Mouse (Mus musculus): Measurements from ENCODE around the gene Cdk5rap2. TPM values are rescaled to one million over a fixed set of nuclear protein-coding genes. Genes with fewer than 3 reads are reported as not detected.

The Cdk5rap2 gene
- polyA plus RNA-seq, 1 experiment: 21.1 TPM

DNA sequence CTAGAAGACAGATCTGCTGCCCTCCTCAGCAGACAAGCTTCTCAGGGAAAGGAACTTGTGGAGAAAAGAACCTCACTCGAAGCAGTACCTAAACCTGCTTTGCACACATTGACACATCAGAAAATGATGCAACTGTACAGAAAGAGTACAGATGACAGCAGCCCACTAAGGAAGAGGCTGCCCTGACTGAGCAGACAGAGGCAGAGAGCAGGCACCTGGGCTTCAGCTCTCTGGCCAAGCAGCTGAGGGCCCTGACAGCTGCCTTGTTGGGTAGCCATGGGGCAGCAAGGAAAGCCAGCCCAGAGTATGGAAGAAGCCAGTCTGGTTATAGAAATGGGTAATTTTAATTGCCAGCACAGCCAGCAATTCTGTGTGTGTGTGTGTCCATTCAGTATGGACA lies 188.9 kb downstream of the Cdk5rap2 start:
- no peak overlapping the region for H3K4me3 ChIP-seq (ENCODE audit: insufficient read depth, low read length)
- peak overlapping the region; percentile 12; the same call in 1 of the 2 replicates for H3K27ac ChIP-seq (ENCODE audit: insufficient read depth, low read depth, low read length)
- TF ChIP-seq POLR2A (IDR thresholded peaks at IDR 0.05; ENCODE audit: borderline replicate concordance, low read depth, low read length): no peak
- TF ChIP-seq CTCF (IDR thresholded peaks at IDR 0.05; ENCODE audit: low read depth, low read length): no peak

DNA sequence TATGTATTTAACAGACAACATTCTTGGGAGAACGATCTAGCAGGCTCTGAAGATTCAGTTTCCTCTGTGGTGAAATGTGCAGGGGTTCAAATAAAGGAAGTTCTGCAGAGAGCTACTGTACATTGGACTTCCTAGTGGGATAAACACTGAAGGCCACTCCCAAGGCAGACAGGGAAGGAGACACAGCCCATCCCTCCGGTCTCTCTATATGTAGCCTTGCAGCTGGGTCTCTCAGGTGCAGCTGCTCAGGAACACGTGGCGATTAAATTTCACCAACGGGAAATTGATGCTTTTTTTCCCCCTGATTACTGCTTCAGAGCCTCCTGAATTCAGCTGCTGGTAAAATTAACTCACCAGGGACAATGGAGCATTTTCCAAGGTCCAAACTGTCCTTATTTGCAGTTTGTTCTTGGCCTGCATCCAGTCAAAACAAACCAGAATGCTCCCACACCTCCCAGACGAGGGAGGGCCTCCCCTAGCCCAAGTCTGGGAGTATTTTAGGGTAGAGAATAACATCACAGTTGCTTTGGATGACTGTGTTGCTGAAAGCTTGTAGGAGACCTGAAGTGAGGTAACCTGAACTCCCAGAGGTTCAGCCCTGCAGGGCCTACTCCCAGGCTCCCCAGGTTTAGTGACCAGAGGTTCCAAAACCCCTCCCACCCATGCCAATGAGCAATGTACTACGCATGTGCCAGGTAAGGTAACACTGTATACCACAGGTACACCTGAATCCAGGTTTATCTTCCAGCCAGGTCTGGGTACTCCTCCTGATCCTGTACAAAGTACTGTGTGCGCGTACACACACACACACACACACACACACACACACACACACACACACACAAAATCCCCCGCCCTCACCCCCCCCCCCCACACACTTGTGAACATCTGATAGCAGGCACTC lies 189.7 kb downstream of the Cdk5rap2 start:
- Histone ChIP-seq H3K27ac (ENCODE audit: insufficient read depth, low read depth, low read length) (no peak overlapping the region), H3K4me3 (ENCODE audit: insufficient read depth, low read length) (no peak overlapping the region), H3K4me1 (ENCODE audit: control insufficient read depth, insufficient read depth, low read length) (peaks cover 29% of the 10 kb centered on the region)
- TF ChIP-seq CTCF (IDR thresholded peaks at IDR 0.05; ENCODE audit: low read depth, low read length): no peak
- TF ChIP-seq POLR2A (IDR thresholded peaks at IDR 0.05; ENCODE audit: borderline replicate concordance, low read depth, low read length): no peak

More for the DNA sequence above, 188.9 kb downstream of the Cdk5rap2 start:
- peaks cover 29% of the 10 kb centered on the region for H3K4me1 ChIP-seq (ENCODE audit: control insufficient read depth, insufficient read depth, low read length)

DNA sequence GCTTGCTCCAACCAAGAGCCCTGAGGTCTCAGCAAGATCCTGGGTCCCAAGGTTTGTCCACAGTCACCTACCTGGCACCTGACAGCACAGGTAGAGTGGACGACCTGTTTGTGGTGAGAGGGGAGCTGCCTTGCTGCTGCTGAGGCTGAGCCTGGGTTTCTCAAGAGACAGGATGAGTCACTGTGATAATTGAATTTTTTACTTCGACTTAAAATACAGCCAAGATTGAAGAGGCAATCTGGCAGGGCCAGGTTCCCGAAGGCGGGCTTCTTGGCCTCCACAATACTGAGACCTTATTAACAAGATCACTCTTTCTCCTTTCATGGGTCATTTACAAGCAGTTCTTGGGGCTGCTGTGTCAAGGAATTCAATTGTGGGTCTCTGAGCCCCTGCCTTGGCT lies 190.5 kb downstream of the Cdk5rap2 start:
- TF ChIP-seq POLR2A (IDR thresholded peaks at IDR 0.05; ENCODE audit: borderline replicate concordance, low read depth, low read length) (no peak), CTCF (IDR thresholded peaks at IDR 0.05; ENCODE audit: low read depth, low read length) (no peak)
- Histone ChIP-seq H3K4me3 (ENCODE audit: insufficient read depth, low read length) (no peak overlapping the region), H3K4me1 (ENCODE audit: control insufficient read depth, insufficient read depth, low read length) (peaks cover 32% of the 10 kb centered on the region), H3K27ac (ENCODE audit: insufficient read depth, low read depth, low read length) (no peak overlapping the region)

GRCm38 (mm10) chr4:70185971-70186370 lies 224.3 kb downstream of the Cdk5rap2 start:
- TF ChIP-seq POLR2A (IDR thresholded peaks at IDR 0.05; ENCODE audit: borderline replicate concordance, low read depth, low read length): no peak
- no peak for TF ChIP-seq CTCF (IDR thresholded peaks at IDR 0.05; ENCODE audit: low read depth, low read length)
- H3K4me1 ChIP-seq (ENCODE audit: control insufficient read depth, insufficient read depth, low read length): no peaks in the 10 kb centered on the region
- no peak overlapping the region for H3K4me3 ChIP-seq (ENCODE audit: insufficient read depth, low read length)
- H3K27ac ChIP-seq (ENCODE audit: insufficient read depth, low read depth, low read length): no peak overlapping the region

Other genes starting within 250 kb of the Cdk5rap2 start
- gene Megf9, start 124.6 kb upstream of the Cdk5rap2 start, polyA plus RNA-seq (2012; ENCODE audit: insufficient read depth, insufficient read length, missing spikeins): 3.0 and 3.7 TPM in 2 replicates